Mouse (Mus musculus): Measurements from ENCODE around the gene Cryzl2. TPM values are rescaled to one million over a fixed set of nuclear protein-coding genes. Genes with fewer than 3 reads are reported as not detected.

The Cryzl2 gene
- total and polyA plus RNA-seq, 3 experiments: 0.04 to 0.12 TPM; not detected in 1

GRCm38 (mm10) chr1:157476231-157476630, 17.9 kb downstream of the Cryzl2 start:
- no peak overlapping the region for H3K27ac ChIP-seq (ENCODE audit: control insufficient read depth, low read depth, low read length)
- no peaks in the 10 kb centered on the region for H3K27me3 ChIP-seq (ENCODE audit: control insufficient read depth in 1 of 2, insufficient read depth in 2 of 2, low read length in 2 of 2)
- TF ChIP-seq SMC3 (IDR thresholded peaks at IDR 0.05; ENCODE audit: low read depth, low read length) (no peak), MEF2A (IDR thresholded peaks at IDR 0.05; ENCODE audit: extremely low read depth, insufficient replicate concordance, low read depth, low read length, poor library complexity, severe bottlenecking) (no peak), ELF1 (IDR thresholded peaks at IDR 0.05; ENCODE audit: low read depth, low read length) (no peak), E2F4 (IDR thresholded peaks at IDR 0.05; ENCODE audit: borderline replicate concordance, low read depth, low read length) (no peak), BHLHE40 (IDR thresholded peaks at IDR 0.05; ENCODE audit: borderline replicate concordance, low read depth, low read length) (no peak), POLR2AphosphoS2 (IDR thresholded peaks at IDR 0.05; ENCODE audit: low read length) (no peak), ZKSCAN1 (IDR thresholded peaks at IDR 0.05; ENCODE audit: low read depth, low read length) (no peak), NRF1 (IDR thresholded peaks at IDR 0.05; ENCODE audit: insufficient read depth, low read depth, low read length, poor library complexity, severe bottlenecking) (no peak)
- H3K4me3 ChIP-seq (ENCODE audit: control insufficient read depth in 1 of 2, insufficient read depth in 1 of 2, low read depth in 2 of 2, low read length in 2 of 2): no peak overlapping the region
- H3K9ac ChIP-seq (ENCODE audit: control insufficient read depth, low read depth, low read length, poor library complexity, severe bottlenecking): no peak overlapping the region
- DNase-seq (ENCODE audit: low read depth, low spot score): no peak
- no peaks in the 10 kb centered on the region for H3K9me3 ChIP-seq (replicated peaks; ENCODE audit: insufficient read depth, low read length)
- peaks cover 5 to 7% of the 10 kb centered on the region in 2 experiments for H3K4me1 ChIP-seq (ENCODE audit: control insufficient read depth in 1 of 2, insufficient read depth in 2 of 2, low read length in 2 of 2)
- H3K36me3 ChIP-seq (ENCODE audit: control insufficient read depth in 1 of 2, insufficient read depth in 2 of 2, low read length in 2 of 2): peaks cover 0 to 6% of the 10 kb centered on the region in 2 experiments; a peak in 2 of 4 replicates
- no peaks in the 10 kb centered on the region for H3K79me2 ChIP-seq (ENCODE audit: control insufficient read depth, insufficient read depth, low read length, poor library complexity)

GRCm38 (mm10) chr1:157480090-157480489, 21.7 kb downstream of the Cryzl2 start:
- no peak for TF ChIP-seq ZC3H11A (IDR thresholded peaks at IDR 0.05; ENCODE audit: low read depth, low read length)
- TF ChIP-seq ZNF384 (IDR thresholded peaks at IDR 0.05; ENCODE audit: low read depth, low read length): no peak
- TF ChIP-seq GATA1 (IDR thresholded peaks at IDR 0.05; ENCODE audit: low read depth, low read length): peak; percentile 53; the same call in 1 of the 2 replicates
- no peak for TF ChIP-seq MYC (IDR thresholded peaks at IDR 0.05; ENCODE audit: low read depth, low read length)
- TF ChIP-seq MAFK (IDR thresholded peaks at IDR 0.05; ENCODE audit: borderline replicate concordance, low read depth, low read length): peak; percentile 65; the same call in 1 of the 2 replicates
- TF ChIP-seq EP300 (IDR thresholded peaks at IDR 0.05; ENCODE audit: low read depth in 1 of 2, low read length in 2 of 2): peak in 1 of 2 experiments; percentile 58; a peak in 2 of 4 replicates
- TF ChIP-seq RCOR1 (IDR thresholded peaks at IDR 0.05; ENCODE audit: low read depth, low read length): 0 out of 2 replicates have a peak, but pooled peaks have one; percentile 30
- TF ChIP-seq GABPA (IDR thresholded peaks at IDR 0.05; ENCODE audit: low read depth, low read length): 0 out of 2 replicates have a peak, but pooled peaks have one; percentile 64
- no peak for TF ChIP-seq POLR2A (IDR thresholded peaks at IDR 0.05; ENCODE audit: control insufficient read depth in 1 of 2, insufficient read depth in 1 of 2, low read depth in 1 of 2, low read length in 2 of 2, poor library complexity in 1 of 2)
- TF ChIP-seq MEF2A (IDR thresholded peaks at IDR 0.05; ENCODE audit: extremely low read depth, insufficient replicate concordance, low read depth, low read length, poor library complexity, severe bottlenecking): no peak
- TF ChIP-seq BHLHE40 (IDR thresholded peaks at IDR 0.05; ENCODE audit: borderline replicate concordance, low read depth, low read length): no peak
- 0 out of 2 replicates have a peak, but pooled peaks have one; percentile 12 for TF ChIP-seq TBP (IDR thresholded peaks at IDR 0.05; ENCODE audit: low read depth, low read length)
- TF ChIP-seq NRF1 (IDR thresholded peaks at IDR 0.05; ENCODE audit: insufficient read depth, low read depth, low read length, poor library complexity, severe bottlenecking): no peak
- no peak for TF ChIP-seq E2F4 (IDR thresholded peaks at IDR 0.05; ENCODE audit: borderline replicate concordance, low read depth, low read length)
- TF ChIP-seq CHD2 (IDR thresholded peaks at IDR 0.05; ENCODE audit: low read length): no peak
- peak; percentile 72 for DNase-seq (ENCODE audit: low read depth, low spot score)
- H3K4me3 ChIP-seq (ENCODE audit: control insufficient read depth in 1 of 2, insufficient read depth in 1 of 2, low read depth in 2 of 2, low read length in 2 of 2): peak overlapping the region; percentile 10 to 24; a peak in 1 of 4 replicates

More at GRCm38 (mm10) chr1:157480090-157480489, 21.7 kb downstream of the Cryzl2 start:
- Histone ChIP-seq H3K79me2 (ENCODE audit: control insufficient read depth, insufficient read depth, low read length, poor library complexity) (no peaks in the 10 kb centered on the region), H3K27me3 (ENCODE audit: control insufficient read depth in 1 of 2, insufficient read depth in 2 of 2, low read length in 2 of 2) (no peaks in the 10 kb centered on the region), H3K4me1 (ENCODE audit: control insufficient read depth in 1 of 2, insufficient read depth in 2 of 2, low read length in 2 of 2) (peaks cover 5 to 7% of the 10 kb centered on the region in 2 experiments), H3K27ac (ENCODE audit: control insufficient read depth, low read depth, low read length) (no peak overlapping the region), H3K9ac (ENCODE audit: control insufficient read depth, low read depth, low read length, poor library complexity, severe bottlenecking) (no peak overlapping the region), H3K36me3 (ENCODE audit: control insufficient read depth in 1 of 2, insufficient read depth in 2 of 2, low read length in 2 of 2) (peaks cover 0 to 6% of the 10 kb centered on the region in 2 experiments; a peak in 2 of 4 replicates), H3K9me3 (replicated peaks; ENCODE audit: insufficient read depth, low read length) (no peaks in the 10 kb centered on the region)

Measured in MEL (cell line).